Mouse (Mus musculus) hindbrain, embryonic 15.5 days (tissue): ENCODE results near the gene Homer1. TPM values are rescaled to one million over a fixed set of nuclear protein-coding genes. Genes with fewer than 3 reads are reported as not detected.
A peak's percentile ranks its signal among the peaks of the same experiment; 100 is the strongest.

Experiments used
- ATAC-seq: fragments of 200-750 bp; cut with Nextera tagmentation; 2 replicates; pipeline ENCODE4 v1.8.0; 2017; ENCODE audit warnings: low read depth, moderate number of reproducible peaks, moderate TSS enrichment; ENCODE audit not compliant: low FRiP score
- H3K27ac ChIP-seq: fragments of 300-500 bp; sonication (generic); replicated peaks from 2 replicates; pipeline ENCODE4 v1.5.1; 2015; ENCODE audit warnings: mild to moderate bottlenecking, inconsistent platforms
- H3K27me3 ChIP-seq: fragments of 300-500 bp; sonication (generic); 2 replicates; pipeline ENCODE4 v1.6.1; 2015; ENCODE audit warnings: control low read depth, inconsistent platforms
- H3K36me3 ChIP-seq: fragments of 300-500 bp; sonication (generic); 2 replicates; pipeline ENCODE4 v1.6.1; 2015; ENCODE audit warnings: control low read depth, inconsistent platforms
- H3K4me1 ChIP-seq: fragments of 300-500 bp; sonication (generic); replicated peaks from 2 replicates; pipeline ENCODE4 v1.6.1; 2015; ENCODE audit warnings: control low read depth, inconsistent platforms
- H3K4me2 ChIP-seq: fragments of 300-500 bp; sonication (generic); 2 replicates; pipeline ENCODE4 v1.6.1; 2015; ENCODE audit warnings: moderate library complexity, mild to moderate bottlenecking, inconsistent platforms
- H3K4me3 ChIP-seq: fragments of 300-500 bp; sonication (generic); 2 replicates; pipeline ENCODE4 v1.5.1; 2015; ENCODE audit warnings: mild to moderate bottlenecking, inconsistent platforms
- H3K9ac ChIP-seq: fragments of 300-500 bp; sonication (generic); 2 replicates; pipeline ENCODE4 v1.6.1; 2015; ENCODE audit warnings: inconsistent platforms
- H3K9me3 ChIP-seq: fragments of 300-500 bp; sonication (generic); 2 replicates; pipeline ENCODE4 v1.6.1; 2016; ENCODE audit warnings: control low read depth, inconsistent platforms
- WGBS: fragments of 180-500 bp; shearing (Covaris S2); methylation state at CpG from one replicate; pipeline ENCODE4 v1.1.7; 2015; 5-methylcytosine and 5-hydroxymethylcytosine counted together
- polyA plus RNA-seq: library from polyadenylated mRNA; unstranded; fragments of >200 nt; fragmentation: Nextera tagmentation; extraction: Ambion mirVana; gene quantifications from 2 replicates; pipeline ENCODE4 v1.2.1, GENCODE M21; 2015

Gene Homer1
- polyA plus RNA-seq: 13.0 and 13.5 TPM in 2 replicates

GRCm38 (mm10) chr13:93299316-93299715 lies at the start of gene Homer1:
Gene Homer1, plus strand, starts transcription at chr13:93299635.
- Histone ChIP-seq H3K9me3 (no peaks in the 10 kb centered on the region), H3K27ac (no peak within 1 kb of the TSS), H3K27me3 (no peaks in the 10 kb centered on the region), H3K36me3 (no peaks in the 10 kb centered on the region), H3K4me3 (no peak within 1 kb of the TSS), H3K4me2 (no peak within 1 kb of the TSS), H3K9ac (no peak within 1 kb of the TSS), H3K4me1 (peaks cover 6% of the 10 kb centered on the region)
- WGBS: 74% methylated on average over 5 of the region's 5 CpGs
- ATAC-seq: no peak

- WGBS: 96% methylated on average over 6 of the region's 6 CpGs
- ATAC-seq: no peak
- Histone ChIP-seq H3K27me3 (no peaks in the 10 kb centered on the region), H3K4me1 (no peaks in the 10 kb centered on the region), H3K36me3 (no peaks in the 10 kb centered on the region), H3K27ac (no peak overlapping the region), H3K9me3 (no peaks in the 10 kb centered on the region), H3K4me3 (no peak overlapping the region), H3K9ac (no peak overlapping the region), H3K4me2 (no peak overlapping the region)
These were observed 47.7 kb upstream of the Homer1 start for GRCm38 (mm10) chr13:93251732-93252131.

- Histone ChIP-seq H3K36me3 (no peaks in the 10 kb centered on the region), H3K4me1 (no peaks in the 10 kb centered on the region), H3K4me3 (no peak overlapping the region), H3K9me3 (no peaks in the 10 kb centered on the region), H3K9ac (no peak overlapping the region), H3K27me3 (no peaks in the 10 kb centered on the region), H3K4me2 (no peak overlapping the region), H3K27ac (no peak overlapping the region)
- 64% methylated on average over 10 of the region's 10 CpGs for WGBS
- no peak for ATAC-seq
These were observed 47.3 kb upstream of the Homer1 start for GRCm38 (mm10) chr13:93252175-93252574.

GRCm38 (mm10) chr13:93252941-93253340 lies 46.5 kb upstream of the Homer1 start:
- H3K4me2 ChIP-seq: no peak overlapping the region
- no peaks in the 10 kb centered on the region for H3K36me3 ChIP-seq
- no peak overlapping the region for H3K4me3 ChIP-seq
- 67% methylated on average over 5 of the region's 5 CpGs for WGBS
- no peak overlapping the region for H3K9ac ChIP-seq
- H3K4me1 ChIP-seq: no peaks in the 10 kb centered on the region
- no peaks in the 10 kb centered on the region for H3K9me3 ChIP-seq
- H3K27ac ChIP-seq: no peak overlapping the region
- H3K27me3 ChIP-seq: no peaks in the 10 kb centered on the region
- ATAC-seq: no peak

GRCm38 (mm10) chr13:93267151-93267550 lies 32.3 kb upstream of the Homer1 start:
- Histone ChIP-seq H3K36me3 (no peaks in the 10 kb centered on the region), H3K9me3 (no peaks in the 10 kb centered on the region), H3K9ac (no peak overlapping the region), H3K4me2 (no peak overlapping the region), H3K27ac (no peak overlapping the region), H3K4me1 (no peaks in the 10 kb centered on the region), H3K4me3 (no peak overlapping the region), H3K27me3 (no peaks in the 10 kb centered on the region)
- WGBS: 94% methylated on average over 2 of the region's 2 CpGs
- ATAC-seq: no peak

- no peak overlapping the region for H3K4me2 ChIP-seq
- WGBS: 93% methylated on average over 5 of the region's 5 CpGs
- no peak overlapping the region for H3K4me3 ChIP-seq
- no peak overlapping the region for H3K9ac ChIP-seq
- no peaks in the 10 kb centered on the region for H3K27me3 ChIP-seq
- no peak for ATAC-seq
- no peak overlapping the region for H3K27ac ChIP-seq
- no peaks in the 10 kb centered on the region for H3K36me3 ChIP-seq
- H3K9me3 ChIP-seq: no peaks in the 10 kb centered on the region
- H3K4me1 ChIP-seq: peaks cover 6% of the 10 kb centered on the region
These were observed 1.1 kb downstream of the Homer1 start for GRCm38 (mm10) chr13:93300581-93300980.

- Histone ChIP-seq H3K4me3 (no peak overlapping the region), H3K36me3 (no peaks in the 10 kb centered on the region), H3K27me3 (no peaks in the 10 kb centered on the region), H3K9ac (no peak overlapping the region), H3K4me1 (peaks cover 9% of the 10 kb centered on the region), H3K9me3 (no peaks in the 10 kb centered on the region), H3K27ac (no peak overlapping the region), H3K4me2 (no peak overlapping the region)
- 87% methylated on average over 2 of the region's 2 CpGs for WGBS
- ATAC-seq: no peak
These were observed 1.6 kb downstream of the Homer1 start for GRCm38 (mm10) chr13:93301060-93301459.

GRCm38 (mm10) chr13:93302846-93303562 lies 3.6 kb downstream of the Homer1 start:
- WGBS: 13% methylated on average over 19 of the region's 19 CpGs
- peak overlapping the region; percentile 87 for H3K9ac ChIP-seq
- H3K36me3 ChIP-seq: no peaks in the 10 kb centered on the region
- H3K9me3 ChIP-seq: no peaks in the 10 kb centered on the region
- H3K4me2 ChIP-seq: peak overlapping the region; percentile 61
- peak overlapping the region; percentile 80 for H3K4me3 ChIP-seq
- H3K27ac ChIP-seq: peak overlapping the region; percentile 99
- ATAC-seq: no peak; the same call in 1 of the 2 replicates
- peaks cover 26% of the 10 kb centered on the region for H3K4me1 ChIP-seq
- H3K27me3 ChIP-seq: no peaks in the 10 kb centered on the region

- H3K27ac ChIP-seq: peak overlapping the region; percentile 99
- H3K36me3 ChIP-seq: no peaks in the 10 kb centered on the region
- ATAC-seq: peak; percentile 99
- no peaks in the 10 kb centered on the region for H3K27me3 ChIP-seq
- H3K4me3 ChIP-seq: peak overlapping the region; percentile 80
- peak overlapping the region; percentile 87 for H3K9ac ChIP-seq
- no peaks in the 10 kb centered on the region for H3K9me3 ChIP-seq
- peaks cover 33% of the 10 kb centered on the region for H3K4me1 ChIP-seq
- under 1% methylated on average over 50 of the region's 90 CpGs for WGBS
- H3K4me2 ChIP-seq: peak overlapping the region; percentile 61
These were observed 4.3 kb downstream of the Homer1 start for GRCm38 (mm10) chr13:93303563-93304250.

- H3K4me1 ChIP-seq: peaks cover 38% of the 10 kb centered on the region
- H3K4me3 ChIP-seq: peak overlapping the region; percentile 80
- peak overlapping the region; percentile 61 for H3K4me2 ChIP-seq
- no peaks in the 10 kb centered on the region for H3K9me3 ChIP-seq
- H3K27me3 ChIP-seq: no peaks in the 10 kb centered on the region
- H3K9ac ChIP-seq: peak overlapping the region; percentile 87
- WGBS: under 1% methylated on average over 44 of the region's 64 CpGs
- no peaks in the 10 kb centered on the region for H3K36me3 ChIP-seq
- peak overlapping the region; percentile 99 for H3K27ac ChIP-seq
- peak; percentile 47 for ATAC-seq
These were observed 5.0 kb downstream of the Homer1 start for GRCm38 (mm10) chr13:93304251-93305001.

- ATAC-seq: no peak
- 5% methylated on average over 7 of the region's 7 CpGs for WGBS
- peak overlapping the region; percentile 87 for H3K9ac ChIP-seq
- no peaks in the 10 kb centered on the region for H3K36me3 ChIP-seq
- no peaks in the 10 kb centered on the region for H3K27me3 ChIP-seq
- H3K4me2 ChIP-seq: peak overlapping the region; percentile 61
- peak overlapping the region; percentile 99 for H3K27ac ChIP-seq
- peaks cover 40% of the 10 kb centered on the region for H3K4me1 ChIP-seq
- peak overlapping the region; percentile 80 for H3K4me3 ChIP-seq
- no peaks in the 10 kb centered on the region for H3K9me3 ChIP-seq
These were observed 5.7 kb downstream of the Homer1 start for GRCm38 (mm10) chr13:93305149-93305548.

GRCm38 (mm10) chr13:93305636-93306035 lies 6.2 kb downstream of the Homer1 start:
- no peak for ATAC-seq
- no peak overlapping the region for H3K27ac ChIP-seq
- peak overlapping the region; percentile 80 for H3K4me3 ChIP-seq
- H3K9me3 ChIP-seq: no peaks in the 10 kb centered on the region
- H3K9ac ChIP-seq: peak overlapping the region; percentile 41
- no peaks in the 10 kb centered on the region for H3K36me3 ChIP-seq
- H3K4me2 ChIP-seq: peak overlapping the region; percentile 61
- no peaks in the 10 kb centered on the region for H3K27me3 ChIP-seq
- WGBS: 10% methylated on average over 7 of the region's 7 CpGs
- H3K4me1 ChIP-seq: peaks cover 40% of the 10 kb centered on the region
